Mouse (Mus musculus): Measurements from ENCODE around the gene Snrnp35.

GRCm38 (mm10) chr5:124469486-124469885 is 13.4 kb upstream of the Snrnp35 start:
- TF ChIP-seq POLR2A (IDR thresholded peaks at IDR 0.05; ENCODE audit: borderline replicate concordance, extremely low read depth, low read depth, low read length) (no peak), CTCF (IDR thresholded peaks at IDR 0.05; ENCODE audit: insufficient read depth, low read length) (no peak)
